Mouse (Mus musculus): Measurements from ENCODE around the gene Slc12a4.

DNA sequence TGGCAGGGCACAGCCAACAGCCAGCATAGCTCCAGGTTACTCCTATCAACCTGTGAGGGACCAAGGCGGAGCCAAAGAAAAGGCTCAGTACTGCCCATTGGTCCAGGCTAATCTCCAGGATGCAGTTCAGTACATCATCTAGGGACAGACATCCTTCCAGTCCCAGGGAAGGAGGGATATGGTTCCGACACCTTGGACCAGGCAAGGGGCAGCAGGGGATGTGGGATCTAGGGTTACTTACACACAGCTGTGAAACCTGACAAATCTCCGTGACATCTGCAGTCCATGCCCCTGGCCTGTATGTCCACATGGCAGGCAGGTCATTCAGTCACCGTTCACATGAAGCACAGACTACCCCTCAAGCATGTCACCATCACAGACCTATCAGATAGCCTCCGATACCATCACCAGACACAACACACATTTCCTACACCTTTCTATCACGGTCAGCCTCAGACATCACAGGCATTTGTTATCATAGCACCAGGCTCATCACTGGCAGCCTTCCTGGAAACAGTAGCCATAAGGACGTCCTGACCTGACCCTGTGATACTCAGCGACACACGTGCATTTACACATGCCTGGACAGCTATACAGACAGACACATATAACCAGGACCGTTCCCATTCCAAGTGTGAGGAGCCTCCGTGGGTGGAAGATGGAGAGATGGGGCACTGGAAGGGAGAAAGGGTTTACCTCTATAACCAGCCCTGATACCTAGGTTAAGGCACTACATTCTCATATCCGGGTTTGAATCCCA is 1.2 kb downstream of the Slc12a4 start:
- TF ChIP-seq CTCF (IDR thresholded peaks at IDR 0.05; ENCODE audit: extremely low read depth, insufficient read depth, low read length) (no peak), POLR2A (IDR thresholded peaks at IDR 0.05; ENCODE audit: extremely low read depth, insufficient read depth, low read length) (no peak)

Data from cortical plate, adult 2 months (tissue).